Mouse (Mus musculus) liver, embryonic 16.5 days (tissue): ENCODE measurements around the gene Col4a3bp. TPM values are rescaled to one million over a fixed set of nuclear protein-coding genes. Genes with fewer than 3 reads are reported as not detected.
A peak's percentile ranks its signal among the peaks of the same experiment; 100 is the strongest.

Experiments
- ATAC-seq: fragments of 200-750 bp; cut with Nextera tagmentation; 2 replicates; pipeline ENCODE4 v1.8.0; 2017; ENCODE audit warnings: low read depth, mild to moderate bottlenecking, moderate number of reproducible peaks, moderate library complexity
- H3K27ac ChIP-seq: fragments of 300-500 bp; sonication (generic); 2 replicates; pipeline ENCODE4 v1.5.1; 2014; ENCODE audit warnings: mild to moderate bottlenecking, low read length
- H3K27me3 ChIP-seq: fragments of 300-500 bp; sonication (generic); 2 replicates; pipeline ENCODE4 v1.6.1; 2014; ENCODE audit warnings: low read depth, low read length, mixed read lengths; ENCODE audit not compliant: control insufficient read depth, insufficient read depth
- H3K36me3 ChIP-seq: fragments of 300-500 bp; sonication (generic); 2 replicates; pipeline ENCODE4 v1.6.1; 2014; ENCODE audit warnings: mild to moderate bottlenecking; ENCODE audit not compliant: control insufficient read depth, insufficient read depth
- H3K4me1 ChIP-seq: fragments of 300-500 bp; sonication (generic); 2 replicates; pipeline ENCODE4 v1.6.1; 2014; ENCODE audit warnings: low read depth, low read length, mixed read lengths; ENCODE audit not compliant: control insufficient read depth
- H3K4me2 ChIP-seq: fragments of 300-500 bp; sonication (generic); 2 replicates; pipeline ENCODE4 v1.6.1; 2014; ENCODE audit warnings: low read depth, low read length, mixed read lengths
- H3K4me3 ChIP-seq: fragments of 300-500 bp; sonication (generic); 2 replicates; pipeline ENCODE4 v1.5.1; 2014; ENCODE audit warnings: low read depth, mild to moderate bottlenecking, low read length
- H3K9ac ChIP-seq: fragments of 300-500 bp; sonication (generic); 2 replicates; pipeline ENCODE4 v1.6.1; 2014; ENCODE audit warnings: low read depth, low read length
- H3K9me3 ChIP-seq: fragments of 300-500 bp; sonication (generic); replicated peaks from 2 replicates; pipeline ENCODE4 v1.6.1; 2016; ENCODE audit warnings: low read length; ENCODE audit not compliant: control insufficient read depth
- WGBS: fragments of 180-500 bp; shearing (Covaris S2); extraction: QIAGEN DNeasy Blood & Tissue Kit; methylation state at CpG from one replicate; pipeline ENCODE4 v1.1.7; 2014; ENCODE audit not compliant: insufficient replicate concordance; 5-methylcytosine and 5-hydroxymethylcytosine counted together
- polyA plus RNA-seq: library from polyadenylated mRNA; unstranded; fragments of >200 nt; fragmentation: Nextera tagmentation; extraction: Ambion mirVana; gene quantifications from 2 replicates; pipeline ENCODE4 v1.2.1, GENCODE M21; 2015

Col4a3bp gene
- polyA plus RNA-seq, 1 experiment from 2014 or later: 5.5 TPM

DNA sequence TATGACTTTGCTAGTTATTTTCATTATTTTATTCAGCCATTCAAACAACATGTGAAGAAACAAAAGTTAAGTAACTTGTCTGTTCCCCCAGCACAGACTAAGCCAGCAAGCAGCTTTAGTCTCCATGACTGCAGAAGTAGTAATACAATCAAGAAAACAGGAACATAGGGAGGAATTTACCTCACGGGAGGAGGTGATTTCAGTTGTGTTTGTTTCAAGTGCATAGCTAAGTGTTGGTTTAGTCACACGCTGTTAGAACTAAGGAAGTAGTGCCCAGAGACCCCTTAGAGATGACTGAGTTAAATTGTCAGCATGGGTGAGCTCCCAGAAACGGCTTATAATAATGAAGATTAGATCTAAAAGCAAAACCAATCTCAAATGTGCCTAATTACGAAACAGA lies 5.5 kb downstream of the Col4a3bp start:
- Histone ChIP-seq H3K4me3 (no peak overlapping the region), H3K4me1 (no peaks in the 10 kb centered on the region; the same call in none of the 2 replicates), H3K4me2 (no peak overlapping the region), H3K27me3 (no peaks in the 10 kb centered on the region), H3K36me3 (no peaks in the 10 kb centered on the region), H3K27ac (no peak overlapping the region), H3K9me3 (no peaks in the 10 kb centered on the region), H3K9ac (no peak overlapping the region)
- WGBS: 51% methylated on average over 4 of the region's 4 CpGs
- ATAC-seq: no peak

DNA sequence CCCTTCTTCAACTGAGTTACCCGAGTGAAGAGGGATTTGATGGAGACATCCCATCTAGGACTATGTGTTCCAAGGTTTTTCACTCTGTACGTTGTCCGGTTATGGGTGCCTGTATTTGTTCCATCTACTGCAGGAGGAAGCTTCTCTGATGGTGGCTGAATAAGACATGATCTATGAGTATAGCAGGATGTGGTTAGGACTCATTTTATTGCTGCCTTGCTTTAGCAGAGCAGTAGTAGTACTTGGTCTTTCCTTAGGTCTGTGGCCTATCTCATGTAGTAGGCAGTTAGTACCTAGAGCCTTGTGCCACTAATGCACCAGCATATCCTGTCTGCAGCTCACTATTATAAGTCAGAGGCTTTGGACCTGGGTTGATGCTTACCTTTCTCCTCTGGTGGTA lies 12.7 kb downstream of the Col4a3bp start:
- no peak overlapping the region for H3K4me3 ChIP-seq
- ATAC-seq: no peak
- 77% methylated on average over 3 of the region's 3 CpGs for WGBS
- H3K9ac ChIP-seq: no peak overlapping the region
- H3K9me3 ChIP-seq: no peaks in the 10 kb centered on the region
- no peaks in the 10 kb centered on the region for H3K27me3 ChIP-seq
- H3K4me1 ChIP-seq: no peaks in the 10 kb centered on the region
- no peaks in the 10 kb centered on the region for H3K36me3 ChIP-seq
- no peak overlapping the region for H3K27ac ChIP-seq
- H3K4me2 ChIP-seq: no peak overlapping the region

DNA sequence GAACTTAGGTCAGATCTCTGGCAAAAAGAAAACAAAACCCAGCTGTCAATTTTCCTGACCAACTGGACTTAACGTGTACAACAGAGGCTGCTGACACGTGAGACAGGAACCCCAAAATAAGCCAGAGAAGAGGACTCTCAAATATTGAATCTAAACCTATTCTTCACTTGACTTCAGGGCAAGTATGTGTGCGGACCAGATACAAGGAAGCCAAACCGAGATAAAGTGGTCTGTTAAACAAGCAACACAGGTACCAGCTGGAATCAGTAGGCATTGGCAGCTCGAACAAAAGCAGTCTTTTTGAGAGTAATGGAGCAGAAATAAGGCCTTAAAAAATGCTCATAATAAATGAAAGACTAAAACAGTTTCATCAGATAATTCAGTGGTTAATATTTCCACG lies 25.6 kb downstream of the Col4a3bp start:
- Histone ChIP-seq H3K9me3 (no peaks in the 10 kb centered on the region), H3K36me3 (peaks cover 3% of the 10 kb centered on the region), H3K4me1 (peaks cover 3% of the 10 kb centered on the region), H3K9ac (no peak overlapping the region), H3K27me3 (no peaks in the 10 kb centered on the region), H3K4me3 (no peak overlapping the region), H3K27ac (no peak overlapping the region), H3K4me2 (no peak overlapping the region)
- WGBS: 38% methylated on average over 6 of the region's 6 CpGs
- no peak for ATAC-seq

DNA sequence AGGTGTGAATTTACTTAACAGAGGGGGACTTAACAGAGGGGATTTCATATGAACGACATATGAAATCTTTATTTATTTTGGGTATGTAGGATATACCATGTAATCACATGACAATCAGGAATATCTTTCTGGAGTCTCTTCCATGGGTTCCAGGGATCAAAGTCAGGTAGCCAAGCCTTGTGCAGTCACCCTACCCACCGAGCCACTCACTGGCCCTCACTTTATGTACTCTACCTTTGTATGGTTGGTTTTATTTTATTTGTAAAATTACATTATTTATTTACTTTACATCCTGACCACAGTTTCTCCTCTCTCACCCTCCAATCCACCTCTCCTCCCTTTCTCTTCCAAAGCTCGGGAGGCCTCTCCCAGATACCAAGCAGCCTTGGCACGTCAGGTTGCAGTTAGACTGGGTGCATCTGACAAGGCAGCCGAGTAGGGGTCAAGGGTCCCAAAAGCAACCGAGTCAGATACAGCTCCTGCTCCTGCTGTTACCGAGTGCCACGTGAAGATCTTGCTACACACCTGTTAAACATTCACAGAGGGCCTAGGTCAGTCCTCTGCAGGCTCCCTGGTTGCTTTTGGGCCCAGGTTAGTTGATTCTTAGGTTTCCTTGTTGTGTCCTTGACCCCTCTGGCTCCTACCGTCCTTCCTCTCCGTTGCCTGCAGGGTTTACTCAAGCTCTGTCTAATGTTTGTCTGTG lies 28.0 kb downstream of the Col4a3bp start:
- Histone ChIP-seq H3K4me3 (no peak overlapping the region), H3K4me1 (peaks cover 3% of the 10 kb centered on the region), H3K36me3 (peaks cover 4% of the 10 kb centered on the region), H3K9me3 (no peaks in the 10 kb centered on the region), H3K4me2 (no peak overlapping the region), H3K27me3 (no peaks in the 10 kb centered on the region), H3K27ac (peak overlapping the region; percentile 78), H3K9ac (no peak overlapping the region)
- ATAC-seq: peak; percentile 95
- 67% methylated on average over 10 of the region's 10 CpGs for whole genome bisulfite sequencing

DNA sequence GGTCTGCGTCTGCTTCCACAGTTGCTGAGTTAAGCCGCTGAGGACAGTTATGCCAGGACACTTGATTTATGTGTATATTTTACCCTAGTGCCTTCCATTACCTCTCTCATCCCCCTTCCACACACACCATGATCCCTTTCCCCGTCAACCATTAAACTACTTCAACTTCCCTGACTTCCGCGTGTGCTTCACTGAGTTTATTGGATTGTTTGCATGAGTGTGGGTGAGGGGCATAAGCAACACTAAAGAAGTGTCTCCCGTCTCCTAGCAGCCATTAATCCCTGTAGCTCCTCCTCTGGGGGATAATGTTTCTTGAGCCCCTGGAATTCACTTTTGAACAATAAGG lies 28.6 kb downstream of the Col4a3bp start:
- H3K9ac ChIP-seq: no peak overlapping the region
- peaks cover 4% of the 10 kb centered on the region for H3K36me3 ChIP-seq
- no peak overlapping the region for H3K4me3 ChIP-seq
- H3K9me3 ChIP-seq: no peaks in the 10 kb centered on the region
- peak overlapping the region; percentile 78 for H3K27ac ChIP-seq
- 66% methylated on average over 6 of the region's 6 CpGs for WGBS
- no peak for ATAC-seq
- no peak overlapping the region for H3K4me2 ChIP-seq
- H3K27me3 ChIP-seq: no peaks in the 10 kb centered on the region
- peaks cover 3% of the 10 kb centered on the region for H3K4me1 ChIP-seq

DNA sequence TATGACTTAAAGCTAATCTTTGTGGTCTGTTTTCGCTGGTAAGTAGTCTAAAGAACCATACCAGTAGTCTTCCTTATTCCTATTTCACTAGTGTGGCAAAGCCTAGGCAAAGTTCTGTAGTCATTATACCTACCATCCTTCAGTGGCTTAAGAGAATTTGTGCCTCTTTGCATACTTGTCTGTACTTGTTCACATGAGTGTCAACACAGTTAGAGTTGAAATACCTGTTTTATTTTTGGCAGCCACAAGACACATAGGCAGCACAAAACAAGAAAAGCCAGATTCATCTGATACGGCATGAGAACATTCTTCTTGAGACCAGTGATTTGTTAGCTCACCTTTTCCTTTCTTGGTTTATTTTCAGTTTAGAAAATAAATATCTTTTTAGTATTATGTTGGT lies 31.8 kb downstream of the Col4a3bp start:
- ATAC-seq: no peak
- H3K27ac ChIP-seq: no peak overlapping the region
- H3K4me1 ChIP-seq: peaks cover 2% of the 10 kb centered on the region; the same call in 1 of the 2 replicates
- no peaks in the 10 kb centered on the region for H3K27me3 ChIP-seq
- WGBS: 86% methylated on average over 2 of the region's 2 CpGs
- H3K9me3 ChIP-seq: no peaks in the 10 kb centered on the region
- no peak overlapping the region for H3K4me3 ChIP-seq
- H3K36me3 ChIP-seq: peaks cover 4% of the 10 kb centered on the region
- no peak overlapping the region for H3K9ac ChIP-seq
- no peak overlapping the region for H3K4me2 ChIP-seq

DNA sequence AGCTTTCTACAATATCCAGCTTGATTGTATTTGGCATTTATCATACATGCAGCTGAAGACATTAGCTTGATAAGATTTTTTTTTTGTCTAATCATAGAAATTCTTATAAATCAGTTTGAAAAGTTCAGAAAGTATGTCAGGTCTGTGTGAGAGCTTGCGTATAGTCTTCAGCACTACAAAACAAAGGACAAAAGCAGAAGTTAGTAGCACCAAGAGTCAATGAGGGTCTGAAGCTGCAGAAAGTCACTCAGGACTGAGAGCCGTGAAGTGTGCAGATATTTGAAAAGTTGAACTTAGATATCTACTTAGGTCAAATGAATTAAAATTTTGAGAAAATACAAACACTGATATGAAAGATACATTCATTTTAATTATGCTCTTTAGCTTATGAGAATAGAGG lies 36.7 kb downstream of the Col4a3bp start:
- H3K4me3 ChIP-seq: no peak overlapping the region
- no peak for ATAC-seq
- H3K9me3 ChIP-seq: no peaks in the 10 kb centered on the region
- H3K36me3 ChIP-seq: no peaks in the 10 kb centered on the region
- H3K27me3 ChIP-seq: no peaks in the 10 kb centered on the region
- H3K9ac ChIP-seq: no peak overlapping the region
- H3K4me2 ChIP-seq: no peak overlapping the region
- 52% methylated on average over 2 of the region's 2 CpGs for WGBS
- H3K27ac ChIP-seq: no peak overlapping the region
- H3K4me1 ChIP-seq: peaks cover 2% of the 10 kb centered on the region; the same call in 1 of the 2 replicates

DNA sequence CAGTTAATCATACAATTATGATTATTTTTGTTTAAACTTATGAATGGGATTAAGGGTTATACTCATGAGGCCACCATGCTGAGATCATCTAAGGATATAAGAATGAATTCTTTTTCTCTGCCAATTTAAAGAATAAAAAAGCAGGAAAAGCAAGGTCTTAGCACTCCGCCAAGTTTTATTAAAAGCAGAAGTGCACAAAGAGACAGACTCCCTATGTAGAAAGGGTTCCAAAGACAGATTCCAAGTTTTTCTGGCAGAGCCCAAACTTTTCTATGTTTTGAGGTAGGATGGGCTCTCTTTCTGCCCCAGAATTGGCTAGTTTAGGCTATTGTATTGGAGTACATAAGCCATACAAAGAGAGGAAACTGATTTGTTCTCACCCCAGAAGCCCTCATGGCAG lies 37.6 kb downstream of the Col4a3bp start:
- ATAC-seq: no peak
- WGBS: 76% methylated on average over 1 of the region's 1 CpGs
- peaks cover 2% of the 10 kb centered on the region; the same call in 1 of the 2 replicates for H3K4me1 ChIP-seq
- H3K4me3 ChIP-seq: no peak overlapping the region
- no peaks in the 10 kb centered on the region for H3K36me3 ChIP-seq
- no peak overlapping the region for H3K9ac ChIP-seq
- no peak overlapping the region for H3K27ac ChIP-seq
- no peak overlapping the region for H3K4me2 ChIP-seq
- no peaks in the 10 kb centered on the region for H3K9me3 ChIP-seq
- H3K27me3 ChIP-seq: no peaks in the 10 kb centered on the region

DNA sequence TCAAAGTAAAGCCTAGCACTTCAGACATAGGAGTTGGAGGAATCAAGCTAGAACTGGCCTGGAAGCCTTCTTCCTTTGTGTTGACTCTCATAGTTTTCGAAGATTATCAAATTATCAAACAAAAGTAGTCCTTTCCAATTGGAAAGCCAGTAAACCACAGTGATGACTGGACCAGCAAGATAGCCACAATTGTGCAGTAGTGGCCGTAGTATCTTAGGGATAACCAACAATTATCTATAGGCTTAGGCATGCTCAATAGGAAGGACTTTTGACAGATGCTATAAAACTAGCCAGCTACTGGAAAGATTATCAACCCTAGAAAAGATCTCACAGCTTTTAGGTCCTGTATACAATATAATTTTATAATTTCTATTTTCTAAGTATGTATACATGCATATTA lies 41.8 kb downstream of the Col4a3bp start:
- 18% methylated on average over 2 of the region's 2 CpGs for WGBS
- no peak overlapping the region for H3K9ac ChIP-seq
- H3K4me3 ChIP-seq: no peak overlapping the region
- H3K27ac ChIP-seq: no peak overlapping the region
- H3K36me3 ChIP-seq: no peaks in the 10 kb centered on the region
- H3K4me2 ChIP-seq: no peak overlapping the region
- ATAC-seq: no peak
- H3K4me1 ChIP-seq: no peaks in the 10 kb centered on the region; the same call in 1 of the 2 replicates
- H3K9me3 ChIP-seq: no peaks in the 10 kb centered on the region
- H3K27me3 ChIP-seq: no peaks in the 10 kb centered on the region
